Mouse (Mus musculus): ENCODE data around the gene Fis1. TPM values are rescaled to one million over a fixed set of nuclear protein-coding genes. Genes with fewer than 3 reads are reported as not detected.

Fis1 gene
- polyA plus RNA-seq, 1 experiment from 2014 or later: 332 TPM

GRCm38 (mm10) chr5:136950521-136950920, 2.6 kb upstream of the Fis1 start:
- no peak for DNase-seq (ENCODE audit: low spot score, missing footprints)
- H3K27me3 ChIP-seq (ENCODE audit: control insufficient read depth, insufficient read depth, low read length): no peaks in the 10 kb centered on the region
- no peak overlapping the region for H3K27ac ChIP-seq (ENCODE audit: low read depth, low read length)
- H3K4me1 ChIP-seq (ENCODE audit: control insufficient read depth, insufficient read depth, low read length): peaks cover 8% of the 10 kb centered on the region
- no peaks in the 10 kb centered on the region for H3K9me3 ChIP-seq (ENCODE audit: control insufficient read depth, low read length)
- no peak overlapping the region for H3K9ac ChIP-seq (ENCODE audit: low read length)
- H3K4me3 ChIP-seq (ENCODE audit: low read depth, low read length): no peak overlapping the region
- 94% methylated on average over 6 of the region's 6 CpGs for WGBS
- ATAC-seq (ENCODE audit: low FRiP score): no peak
- no peak overlapping the region for H3K4me2 ChIP-seq
- no peaks in the 10 kb centered on the region; the same call in 1 of the 2 replicates for H3K36me3 ChIP-seq (ENCODE audit: control insufficient read depth, insufficient read depth, low read length)

- no peak overlapping the region for H3K9ac ChIP-seq (ENCODE audit: low read length)
- H3K27ac ChIP-seq (ENCODE audit: low read depth, low read length): no peak overlapping the region
- H3K4me1 ChIP-seq (ENCODE audit: control insufficient read depth, insufficient read depth, low read length): peaks cover 8% of the 10 kb centered on the region
- ATAC-seq (ENCODE audit: low FRiP score): no peak
- H3K4me3 ChIP-seq (ENCODE audit: low read depth, low read length): no peak overlapping the region
- H3K4me2 ChIP-seq: no peak overlapping the region
- 81% methylated on average over 4 of the region's 4 CpGs for WGBS
- peak; percentile 17 for DNase-seq (ENCODE audit: low spot score, missing footprints)
- no peaks in the 10 kb centered on the region for H3K9me3 ChIP-seq (ENCODE audit: control insufficient read depth, low read length)
- no peaks in the 10 kb centered on the region; the same call in 1 of the 2 replicates for H3K36me3 ChIP-seq (ENCODE audit: control insufficient read depth, insufficient read depth, low read length)
- no peaks in the 10 kb centered on the region for H3K27me3 ChIP-seq (ENCODE audit: control insufficient read depth, insufficient read depth, low read length)
Observed at GRCm38 (mm10) chr5:136952153-136952552, 922 bp upstream of the Fis1 start.

- H3K36me3 ChIP-seq (ENCODE audit: control insufficient read depth, insufficient read depth, low read length): no peaks in the 10 kb centered on the region; the same call in 1 of the 2 replicates
- no peaks in the 10 kb centered on the region for H3K27me3 ChIP-seq (ENCODE audit: control insufficient read depth, insufficient read depth, low read length)
- peaks cover 8% of the 10 kb centered on the region for H3K4me1 ChIP-seq (ENCODE audit: control insufficient read depth, insufficient read depth, low read length)
- ATAC-seq (ENCODE audit: low FRiP score): no peak
- DNase-seq (ENCODE audit: low spot score, missing footprints): no peak
- H3K4me3 ChIP-seq (ENCODE audit: low read depth, low read length): peak overlapping the region; percentile 80
- no peaks in the 10 kb centered on the region for H3K9me3 ChIP-seq (ENCODE audit: control insufficient read depth, low read length)
- H3K9ac ChIP-seq (ENCODE audit: low read length): peak overlapping the region; percentile 89
- H3K27ac ChIP-seq (ENCODE audit: low read depth, low read length): peak overlapping the region; percentile 54; the same call in 1 of the 2 replicates
- 3% methylated on average over 12 of the region's 12 CpGs for WGBS
- peak overlapping the region; percentile 78 for H3K4me2 ChIP-seq
Observed at GRCm38 (mm10) chr5:136953440-136953951, 421 bp downstream of the Fis1 start.

GRCm38 (mm10) chr5:136955622-136956021, 2.5 kb downstream of the Fis1 start:
- no peak for DNase-seq (ENCODE audit: low spot score, missing footprints)
- ATAC-seq (ENCODE audit: low FRiP score): no peak
- H3K27ac ChIP-seq (ENCODE audit: low read depth, low read length): no peak overlapping the region

GRCm38 (mm10) chr5:136957250-136957649, 4.2 kb downstream of the Fis1 start:
- 88% methylated on average over 1 of the region's 1 CpGs for WGBS
- no peak overlapping the region for H3K27ac ChIP-seq (ENCODE audit: low read depth, low read length)
- H3K4me1 ChIP-seq (ENCODE audit: control insufficient read depth, insufficient read depth, low read length): peaks cover 11% of the 10 kb centered on the region

More at GRCm38 (mm10) chr5:136955622-136956021, 2.5 kb downstream of the Fis1 start:
- Histone ChIP-seq H3K27me3 (ENCODE audit: control insufficient read depth, insufficient read depth, low read length) (no peaks in the 10 kb centered on the region), H3K4me3 (ENCODE audit: low read depth, low read length) (no peak overlapping the region), H3K9me3 (ENCODE audit: control insufficient read depth, low read length) (no peaks in the 10 kb centered on the region), H3K9ac (ENCODE audit: low read length) (no peak overlapping the region), H3K36me3 (ENCODE audit: control insufficient read depth, insufficient read depth, low read length) (no peaks in the 10 kb centered on the region; the same call in 1 of the 2 replicates), H3K4me2 (no peak overlapping the region), H3K4me1 (ENCODE audit: control insufficient read depth, insufficient read depth, low read length) (peaks cover 8% of the 10 kb centered on the region)
- 95% methylated on average over 4 of the region's 4 CpGs for WGBS

GRCm38 (mm10) chr5:136958991-136959605, 6.0 kb downstream of the Fis1 start:
- peaks cover 12% of the 10 kb centered on the region for H3K4me1 ChIP-seq (ENCODE audit: control insufficient read depth, insufficient read depth, low read length)
- DNase-seq (ENCODE audit: low spot score, missing footprints): no peak
- no peak overlapping the region for H3K9ac ChIP-seq (ENCODE audit: low read length)
- H3K4me2 ChIP-seq: no peak overlapping the region
- no peaks in the 10 kb centered on the region for H3K9me3 ChIP-seq (ENCODE audit: control insufficient read depth, low read length)
- 91% methylated on average over 5 of the region's 5 CpGs for WGBS
- no peak overlapping the region for H3K27ac ChIP-seq (ENCODE audit: low read depth, low read length)
- no peak for ATAC-seq (ENCODE audit: low FRiP score)
- peaks cover 4% of the 10 kb centered on the region for H3K36me3 ChIP-seq (ENCODE audit: control insufficient read depth, insufficient read depth, low read length)
- H3K27me3 ChIP-seq (ENCODE audit: control insufficient read depth, insufficient read depth, low read length): no peaks in the 10 kb centered on the region
- no peak overlapping the region for H3K4me3 ChIP-seq (ENCODE audit: low read depth, low read length)

More at GRCm38 (mm10) chr5:136957250-136957649, 4.2 kb downstream of the Fis1 start:
- H3K27me3 ChIP-seq (ENCODE audit: control insufficient read depth, insufficient read depth, low read length): no peaks in the 10 kb centered on the region
- H3K9ac ChIP-seq (ENCODE audit: low read length): no peak overlapping the region
- ATAC-seq (ENCODE audit: low FRiP score): no peak
- H3K4me3 ChIP-seq (ENCODE audit: low read depth, low read length): no peak overlapping the region
- DNase-seq (ENCODE audit: low spot score, missing footprints): no peak
- H3K4me2 ChIP-seq: no peak overlapping the region
- H3K9me3 ChIP-seq (ENCODE audit: control insufficient read depth, low read length): no peaks in the 10 kb centered on the region
- H3K36me3 ChIP-seq (ENCODE audit: control insufficient read depth, insufficient read depth, low read length): no peaks in the 10 kb centered on the region; the same call in 1 of the 2 replicates

GRCm38 (mm10) chr5:136960053-136960452, 7.0 kb downstream of the Fis1 start:
- 94% methylated on average over 6 of the region's 6 CpGs for WGBS
- no peak for DNase-seq (ENCODE audit: low spot score, missing footprints)
- Histone ChIP-seq H3K9ac (ENCODE audit: low read length) (no peak overlapping the region), H3K9me3 (ENCODE audit: control insufficient read depth, low read length) (no peaks in the 10 kb centered on the region), H3K27ac (ENCODE audit: low read depth, low read length) (no peak overlapping the region), H3K4me2 (no peak overlapping the region), H3K4me3 (ENCODE audit: low read depth, low read length) (no peak overlapping the region), H3K27me3 (ENCODE audit: control insufficient read depth, insufficient read depth, low read length) (no peaks in the 10 kb centered on the region), H3K4me1 (ENCODE audit: control insufficient read depth, insufficient read depth, low read length) (peaks cover 9% of the 10 kb centered on the region), H3K36me3 (ENCODE audit: control insufficient read depth, insufficient read depth, low read length) (peaks cover 7% of the 10 kb centered on the region)
- ATAC-seq (ENCODE audit: low FRiP score): no peak

GRCm38 (mm10) chr5:136961334-136961982, 8.4 kb downstream of the Fis1 start:
- peak overlapping the region; percentile 76 for H3K27ac ChIP-seq (ENCODE audit: low read depth, low read length)
- H3K9ac ChIP-seq (ENCODE audit: low read length): peak overlapping the region; percentile 70
- peak overlapping the region; percentile 90 for H3K4me2 ChIP-seq
- H3K4me3 ChIP-seq (ENCODE audit: low read depth, low read length): peak overlapping the region; percentile 66
- H3K27me3 ChIP-seq (ENCODE audit: control insufficient read depth, insufficient read depth, low read length): no peaks in the 10 kb centered on the region
- 28% methylated on average over 5 of the region's 5 CpGs for WGBS
- peaks cover 9% of the 10 kb centered on the region for H3K4me1 ChIP-seq (ENCODE audit: control insufficient read depth, insufficient read depth, low read length)
- ATAC-seq (ENCODE audit: low FRiP score) (peak; percentile 60), DNase-seq (ENCODE audit: low spot score, missing footprints) (no peak)
- H3K9me3 ChIP-seq (ENCODE audit: control insufficient read depth, low read length): no peaks in the 10 kb centered on the region
- H3K36me3 ChIP-seq (ENCODE audit: control insufficient read depth, insufficient read depth, low read length): peaks cover 18% of the 10 kb centered on the region

GRCm38 (mm10) chr5:136961983-136962461, 8.9 kb downstream of the Fis1 start:
- Histone ChIP-seq H3K27me3 (ENCODE audit: control insufficient read depth, insufficient read depth, low read length) (no peaks in the 10 kb centered on the region), H3K9me3 (ENCODE audit: control insufficient read depth, low read length) (no peaks in the 10 kb centered on the region), H3K4me3 (ENCODE audit: low read depth, low read length) (peak overlapping the region; percentile 66), H3K27ac (ENCODE audit: low read depth, low read length) (peak overlapping the region; percentile 76), H3K4me1 (ENCODE audit: control insufficient read depth, insufficient read depth, low read length) (peaks cover 9% of the 10 kb centered on the region), H3K9ac (ENCODE audit: low read length) (peak overlapping the region; percentile 70), H3K4me2 (peak overlapping the region; percentile 90), H3K36me3 (ENCODE audit: control insufficient read depth, insufficient read depth, low read length) (peaks cover 18% of the 10 kb centered on the region)
- WGBS: 1% methylated on average over 20 of the region's 20 CpGs
- peak; percentile 92 for ATAC-seq (ENCODE audit: low FRiP score)
- peak; percentile 99 for DNase-seq (ENCODE audit: low spot score, missing footprints)

Data from midbrain, embryonic 11.5 days (tissue).